Mouse (Mus musculus) CD8-positive naive resting alpha-beta T cell, adult 2 months (primary cell): ENCODE measurements around the gene Mcf2l.

Experiments used
- DNase-seq, 2 experiments: peaks; one replicate each; pipeline ENCODE4 v3.0.0; 2022; ENCODE audit warnings: low read depth in 2 of 2, low spot score in 2 of 2

Gene Mcf2l

DNA sequence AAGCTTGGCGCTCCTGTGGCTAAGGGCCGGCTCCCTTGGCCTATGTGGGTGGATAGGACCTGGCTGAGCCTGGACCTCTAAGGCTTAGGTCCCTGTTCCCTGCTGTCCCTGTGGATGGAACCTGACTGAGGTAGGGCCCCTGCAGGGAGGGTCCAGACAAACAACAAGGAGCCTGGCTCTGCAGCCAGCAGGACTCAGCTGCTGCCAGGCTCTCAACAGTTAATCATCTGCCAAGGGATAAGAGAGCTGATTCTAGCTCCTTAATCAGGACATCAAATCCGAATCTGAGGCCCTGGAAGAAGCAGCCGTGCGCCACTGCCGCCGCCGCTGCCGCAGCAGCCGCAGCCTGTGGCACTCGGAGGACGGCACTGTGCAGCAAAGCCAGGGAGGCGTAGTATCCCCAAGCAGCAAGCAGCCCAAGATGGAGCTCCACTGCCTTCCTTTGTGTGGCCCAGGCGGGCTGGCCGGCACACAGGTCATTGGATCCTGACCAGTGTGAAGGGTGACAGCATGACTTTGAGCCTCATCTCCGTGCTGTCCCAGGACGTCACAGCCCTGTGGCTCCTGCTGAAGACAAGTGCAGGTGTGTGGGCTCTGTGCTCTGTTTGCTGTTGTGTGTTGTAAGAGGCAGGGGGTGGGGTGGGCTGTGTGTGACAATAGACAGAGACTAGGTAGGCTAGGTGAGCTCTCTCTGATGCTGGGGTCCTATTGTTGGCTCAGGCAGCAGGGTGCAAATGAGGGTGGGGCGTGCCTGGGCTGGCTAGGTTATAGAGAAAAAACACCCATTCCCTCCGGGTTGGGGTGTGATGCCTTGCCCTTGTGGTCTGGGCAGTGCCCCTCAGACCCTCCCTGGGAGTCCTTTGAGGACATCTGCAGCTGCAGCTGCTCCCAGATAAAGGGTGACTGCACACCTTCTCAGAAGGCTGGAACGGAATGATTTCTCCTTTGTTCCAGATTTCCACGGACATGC is 74.3 kb downstream of the Mcf2l start:
- DNase-seq = no peak

- DNase-seq = no peak
Observed at GRCm38 (mm10) chr8:12948574-12948961, 75.0 kb downstream of the Mcf2l start.

- DNase-seq = no peak
Observed at GRCm38 (mm10) chr8:12951051-12951630, 77.5 kb downstream of the Mcf2l start.

GRCm38 (mm10) chr8:12952699-12953098 is 79.1 kb downstream of the Mcf2l start:
- no peak for DNase-seq

DNA sequence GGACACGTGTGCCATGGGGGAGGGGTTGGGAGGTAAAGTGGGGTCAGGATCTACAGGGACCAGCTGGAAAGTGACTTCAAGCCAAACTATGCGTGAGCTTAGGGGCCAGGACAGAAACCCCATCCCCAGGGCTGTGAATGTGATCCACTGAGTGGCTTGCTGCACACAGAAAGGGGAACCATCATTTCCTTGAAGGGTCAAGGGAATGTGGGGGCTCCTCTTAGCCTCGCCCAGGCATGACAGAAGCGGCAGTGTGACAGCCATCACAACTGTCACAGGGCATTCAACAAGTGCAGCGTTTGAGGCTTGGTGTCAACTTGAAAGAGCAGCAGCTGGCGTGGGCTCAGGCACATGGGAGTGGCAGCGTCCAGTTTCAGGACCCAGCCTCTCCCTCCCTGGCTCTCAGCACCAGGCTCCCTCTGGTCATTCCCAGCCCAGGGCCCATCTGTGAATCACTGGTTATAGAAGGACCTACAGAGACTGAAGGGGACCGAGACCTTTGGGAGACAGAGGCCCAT is 81.8 kb downstream of the Mcf2l start:
- no peak for DNase-seq

DNA sequence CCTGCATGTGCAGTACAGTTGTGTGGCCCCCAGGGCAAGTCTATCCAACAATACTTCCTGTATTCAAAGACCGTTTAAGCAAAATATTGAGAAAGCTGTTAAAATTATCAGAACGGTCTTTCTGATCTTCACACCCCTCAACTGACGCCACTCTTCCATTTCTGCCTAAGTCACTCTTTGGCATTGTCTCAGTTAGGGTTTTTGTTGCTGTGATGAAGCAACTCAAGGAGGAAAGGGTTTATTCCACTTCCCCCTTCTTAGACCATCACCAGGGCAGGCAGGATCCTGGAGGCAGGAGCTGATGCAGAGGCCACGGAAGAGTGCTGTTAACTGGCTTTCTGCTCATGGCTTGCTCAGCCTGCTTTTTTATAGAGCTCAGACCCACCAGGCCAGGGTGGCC is 82.3 kb downstream of the Mcf2l start:
- no peak for DNase-seq

GRCm38 (mm10) chr8:12956941-12957340 is 83.3 kb downstream of the Mcf2l start:
- no peak for DNase-seq

GRCm38 (mm10) chr8:12957419-12957818 is 83.8 kb downstream of the Mcf2l start:
- DNase-seq = no peak

DNA sequence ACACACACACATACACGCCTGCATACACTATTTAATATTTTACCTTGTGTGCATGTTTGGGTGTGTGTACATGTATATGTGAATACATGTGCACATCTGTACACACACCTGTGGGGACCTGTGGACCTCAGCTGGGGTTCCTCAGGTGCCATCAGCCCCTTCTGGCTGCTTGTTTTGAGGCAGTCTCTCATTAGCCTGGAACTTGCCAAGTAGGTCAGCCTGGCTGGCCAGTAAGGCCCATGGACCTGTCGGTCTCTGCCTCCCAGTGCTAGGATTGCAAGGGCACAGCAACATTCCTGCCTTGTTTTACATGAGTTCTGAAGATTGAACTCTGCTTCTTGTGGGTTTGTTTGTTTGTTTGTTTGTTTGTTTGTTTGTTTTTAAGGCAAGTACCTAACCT is 87.0 kb downstream of the Mcf2l start:
- DNase-seq = no peak

DNA sequence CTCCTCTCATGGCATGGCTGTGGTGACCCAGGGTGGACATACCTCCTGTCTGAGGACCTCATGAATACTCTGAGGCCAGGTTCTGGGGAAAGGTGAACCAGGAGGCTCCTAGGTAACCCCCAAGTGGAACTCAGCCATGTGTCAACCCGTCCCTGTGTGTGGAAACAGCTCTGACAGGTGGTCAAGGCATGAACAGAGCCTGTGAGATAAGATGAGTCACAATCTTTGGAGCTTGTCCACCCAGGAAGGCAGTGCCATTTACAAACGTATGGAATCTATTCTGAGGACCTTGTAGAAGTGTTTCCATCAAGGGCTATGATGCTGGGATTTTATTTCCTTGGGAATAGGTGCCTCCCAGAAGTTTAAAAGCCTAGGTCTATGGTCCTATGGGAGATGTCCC is 87.6 kb downstream of the Mcf2l start:
- no peak for DNase-seq

DNA sequence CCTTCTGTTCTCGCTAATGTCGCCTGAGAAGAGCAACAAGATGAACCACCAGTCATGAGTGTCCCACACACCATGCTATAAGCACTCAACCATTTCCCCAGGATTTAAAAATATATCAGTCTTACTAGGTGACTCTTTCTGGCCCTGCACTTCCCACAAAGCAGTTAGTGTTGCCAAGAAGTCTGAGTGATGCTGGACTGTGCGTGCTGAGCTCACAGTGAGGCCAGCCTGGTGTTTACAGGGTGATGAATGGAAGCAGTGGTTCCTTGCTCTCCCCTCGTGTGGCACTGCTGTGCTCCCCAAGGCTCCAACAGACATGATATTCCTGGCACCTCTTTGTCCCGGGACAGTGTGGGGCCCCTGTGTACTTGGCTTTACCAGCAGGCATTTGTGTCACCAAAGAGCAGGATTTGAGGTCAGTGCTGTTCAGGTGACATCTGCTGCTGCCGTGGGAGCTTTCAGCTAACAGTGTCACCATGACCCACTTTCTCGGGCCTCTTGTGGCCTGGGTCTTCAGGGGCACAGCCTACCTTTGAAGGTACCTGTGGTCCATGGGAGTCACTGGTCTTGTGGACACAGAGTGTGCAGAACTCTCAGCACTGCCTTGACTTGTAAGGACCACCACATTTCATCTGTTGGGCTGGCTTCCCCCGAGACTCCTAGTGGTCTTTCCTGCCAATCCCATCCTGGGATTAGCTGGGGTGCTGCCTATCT is 88.4 kb downstream of the Mcf2l start:
- no peak for DNase-seq

DNA sequence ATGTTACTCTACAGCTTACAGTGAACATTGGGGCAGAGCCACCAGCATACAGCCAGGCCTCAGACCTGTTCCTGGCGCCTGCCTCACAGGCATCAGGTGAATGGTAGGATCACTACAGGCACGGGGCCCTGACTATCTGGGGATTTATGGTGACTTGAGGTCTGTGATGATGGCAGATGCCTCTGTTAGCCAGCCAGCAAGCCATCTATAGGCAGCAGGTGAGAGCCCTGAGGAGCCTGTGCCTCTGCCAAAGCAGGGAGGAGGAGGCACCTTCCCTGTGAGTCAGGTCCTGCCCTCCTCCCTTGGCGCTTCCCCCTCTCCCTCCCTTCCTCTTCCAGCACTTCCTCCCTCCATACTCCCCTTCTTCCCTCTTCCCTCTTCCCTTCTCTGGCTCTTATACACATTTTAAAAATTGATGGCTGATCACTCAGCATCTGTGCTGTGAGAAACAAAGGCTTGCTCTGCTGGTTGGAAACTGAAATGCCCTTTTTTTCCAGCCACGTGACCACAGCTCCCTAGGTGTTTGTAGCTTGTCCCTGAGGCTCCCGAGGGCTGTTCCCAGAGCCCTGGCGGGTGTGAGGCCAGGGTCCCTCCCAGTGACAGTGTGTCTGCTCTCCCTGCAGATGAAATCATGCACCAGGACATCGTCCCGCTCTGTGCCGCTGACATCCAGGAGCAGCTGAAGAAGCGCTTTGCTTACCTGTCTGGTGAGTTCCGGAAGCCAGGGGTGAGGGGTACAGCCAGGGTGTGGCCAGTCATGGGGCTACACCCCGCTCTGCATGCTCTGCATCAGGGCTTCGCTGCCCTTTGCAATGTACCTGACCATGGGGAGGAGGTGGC is 89.2 kb downstream of the Mcf2l start:
- no peak for DNase-seq

DNA sequence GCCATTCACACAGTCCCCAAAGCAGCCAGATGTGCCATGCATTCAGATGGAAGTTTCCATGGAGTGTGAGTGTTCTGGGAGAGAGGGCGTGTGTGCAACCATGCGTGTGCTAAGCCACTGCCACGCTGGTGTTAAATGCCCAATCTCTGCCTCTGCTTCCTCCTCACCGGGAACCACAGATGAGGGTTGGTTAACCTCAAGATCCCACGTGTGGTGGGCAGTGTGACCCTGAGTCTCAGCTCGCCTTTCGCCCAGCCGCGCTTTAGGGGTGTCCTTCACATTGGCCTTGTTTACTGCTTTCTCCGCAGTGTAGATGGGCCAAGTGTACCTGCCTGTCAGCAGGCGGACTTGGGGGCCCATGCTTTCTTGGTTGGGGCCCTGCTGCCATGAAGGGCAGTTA is 102.7 kb downstream of the Mcf2l start:
- DNase-seq = no peak

DNA sequence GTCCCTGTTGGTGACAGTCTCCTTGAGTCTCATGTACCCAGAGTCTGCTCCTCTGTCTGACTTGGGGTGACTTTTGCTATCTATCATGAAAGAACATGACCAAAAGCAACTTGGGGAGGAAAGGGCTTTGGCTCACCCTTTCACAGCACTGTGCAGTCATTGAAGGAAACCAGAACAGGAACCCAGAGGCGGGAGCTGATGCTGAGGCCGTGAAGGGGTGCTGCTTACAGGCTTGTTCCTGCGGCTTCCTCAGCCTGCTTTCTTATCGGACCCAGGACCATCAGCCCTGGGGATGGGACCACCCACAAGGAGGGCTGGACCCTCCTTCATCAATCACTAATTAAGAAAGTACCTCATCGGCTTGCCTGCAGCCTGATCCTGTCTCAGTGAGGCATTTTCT is 103.1 kb downstream of the Mcf2l start:
- DNase-seq = no peak

DNA sequence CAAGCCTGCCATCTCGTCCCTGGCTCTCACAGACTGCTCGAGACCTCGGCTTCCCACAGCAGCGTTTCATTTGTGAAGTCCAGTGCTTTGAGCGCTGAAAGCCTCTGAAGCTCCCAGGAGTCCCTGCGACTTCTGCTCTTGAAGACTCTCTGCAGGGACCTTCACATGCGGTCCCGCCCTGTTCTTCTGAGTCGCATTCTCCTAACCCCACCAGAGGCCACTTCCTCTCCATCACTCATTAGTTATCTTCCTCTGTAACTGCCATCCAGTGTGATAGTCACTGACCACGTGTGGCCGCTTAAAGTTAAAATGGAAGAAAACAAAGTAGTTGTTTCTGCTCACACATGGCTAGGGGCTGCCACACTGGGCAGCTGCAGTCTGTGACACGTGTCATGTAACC is 103.7 kb downstream of the Mcf2l start:
- no peak for DNase-seq

DNA sequence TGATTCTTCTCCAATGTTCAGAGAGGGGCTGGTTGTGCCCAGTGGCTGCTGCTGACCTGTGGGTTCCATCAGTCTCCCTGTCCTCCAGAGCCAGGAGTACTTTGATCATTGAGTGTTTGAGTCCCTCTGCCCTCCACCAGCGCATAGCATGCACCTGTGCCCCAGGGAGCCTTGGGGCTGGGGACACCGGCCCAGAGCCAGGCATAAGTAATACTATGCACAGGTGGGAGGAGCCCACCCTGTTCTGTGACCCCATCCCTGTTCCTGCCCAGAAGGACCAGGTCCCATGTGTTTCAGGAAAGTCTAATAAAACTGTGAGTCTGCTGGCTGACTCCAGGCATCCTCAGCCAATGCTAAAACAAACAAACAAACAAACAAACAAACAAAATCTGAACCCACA is 104.7 kb downstream of the Mcf2l start:
- no peak for DNase-seq

GRCm38 (mm10) chr8:12978726-12979125 is 105.1 kb downstream of the Mcf2l start:
- DNase-seq = peak in 1 of 2 experiments; percentile 15

DNA sequence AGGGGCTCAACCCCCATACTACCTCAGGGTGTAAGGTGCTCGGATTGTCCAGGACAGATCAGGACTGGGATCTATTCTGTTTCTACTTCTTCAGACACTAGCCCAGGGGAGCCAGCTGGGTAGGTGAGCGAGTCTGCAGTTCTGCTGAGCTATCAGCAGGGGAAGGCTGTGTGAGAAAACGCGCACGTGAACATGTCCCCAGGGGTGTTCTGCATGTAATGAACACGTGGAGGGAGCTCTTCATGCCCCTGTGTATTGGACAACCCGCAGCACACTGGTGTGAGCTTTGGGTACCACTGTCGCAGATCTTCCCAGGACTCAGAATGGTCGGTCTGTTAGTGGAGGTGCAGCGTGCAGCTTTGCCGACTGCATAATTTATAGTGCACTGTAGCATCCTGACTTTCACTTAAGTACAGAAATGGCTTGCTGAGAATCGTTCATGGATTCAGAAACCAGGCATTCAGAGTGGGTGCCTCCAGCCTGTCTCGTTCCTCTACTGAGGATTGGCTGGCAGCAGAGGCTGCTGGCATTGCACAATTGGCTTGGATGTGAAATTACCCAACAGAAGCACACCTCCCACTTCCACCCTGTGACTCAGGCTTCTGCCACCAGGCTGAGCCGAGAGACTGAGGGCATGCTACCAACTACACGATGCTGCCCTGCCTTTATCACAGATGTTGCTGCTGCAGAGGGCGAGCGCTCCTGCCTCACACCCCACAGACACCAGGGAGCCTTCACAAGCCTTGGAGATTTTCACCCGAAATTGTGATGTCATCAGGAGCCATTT is 110.3 kb downstream of the Mcf2l start:
- DNase-seq = no peak

- no peak for DNase-seq
Observed at GRCm38 (mm10) chr8:12984601-12985243, 111.1 kb downstream of the Mcf2l start.

- no peak for DNase-seq
Observed at GRCm38 (mm10) chr8:12985259-12985658, 111.7 kb downstream of the Mcf2l start.
